Mouse (Mus musculus) stomach, postnatal 0 days (tissue): ENCODE measurements around the gene Acer3.

Experiments
- CTCF ChIP-seq: IDR thresholded peaks from 2 replicates; pipeline ENCODE4 v1.5.1; 2016; ENCODE audit warnings: antibody characterized with exemption, low read depth, mild to moderate bottlenecking, moderate library complexity
- EP300 ChIP-seq: optimal IDR thresholded peaks from 2 replicates; pipeline ENCODE3; 2016; ENCODE audit warnings: antibody characterized with exemption

- TF ChIP-seq EP300 = no peak
- peak; percentile 98 for TF ChIP-seq CTCF
These were observed 28.1 kb upstream of the Acer3 start for GRCm38 (mm10) chr7:98349096-98349495.
